Mouse (Mus musculus) C2C12 (cell line): ENCODE data around the gene Lrp4. TPM values are rescaled to one million over a fixed set of nuclear protein-coding genes. Genes with fewer than 3 reads are reported as not detected.
"Not testable (repeated sequence)": the region's sequence is repeated elsewhere in the genome, so short reads cannot be mapped to it uniquely, and the experiment has no call there.

Experiments
- H3K27me3 ChIP-seq: one replicate; pipeline ENCODE4 v1.6.1; 2011; ENCODE audit not compliant: control insufficient read depth, insufficient read depth, insufficient read length
- H3K36me3 ChIP-seq: one replicate; pipeline ENCODE4 v1.6.1; 2011; ENCODE audit not compliant: control insufficient read depth, insufficient read depth
- H3K4me3 ChIP-seq: one replicate; pipeline ENCODE4 v1.5.1; 2011; ENCODE audit warnings: mild to moderate bottlenecking, control low read depth; ENCODE audit not compliant: poor library complexity, insufficient read depth, severe bottlenecking
- H3K79me2 ChIP-seq: one replicate; pipeline ENCODE4 v1.6.1; 2011; ENCODE audit not compliant: control insufficient read depth, insufficient read depth
- H3K79me3 ChIP-seq: one replicate; pipeline ENCODE4 v1.6.1; 2011; ENCODE audit warnings: low read depth, control low read depth
- H3ac ChIP-seq: one replicate; pipeline ENCODE3; 2011; ENCODE audit warnings: low read depth; ENCODE audit not compliant: control insufficient read depth, insufficient read length
- CEBPB ChIP-seq: IDR thresholded peaks from one replicate; pipeline ENCODE4 v1.6.1; 2011; ENCODE audit warnings: low read depth, mild to moderate bottlenecking, control low read depth, moderate library complexity
- CTCF ChIP-seq: IDR thresholded peaks from one replicate; pipeline ENCODE4 v1.5.1; 2011; ENCODE audit not compliant: control insufficient read depth, insufficient read depth, insufficient read length
- FOSL1 ChIP-seq: IDR thresholded peaks from one replicate; pipeline ENCODE4 v1.8.0; 2011; ENCODE audit warnings: mild to moderate bottlenecking, low read length; ENCODE audit not compliant: poor library complexity, insufficient read depth, severe bottlenecking
- MAX ChIP-seq: IDR thresholded peaks from one replicate; pipeline ENCODE4 v1.6.1; 2011; ENCODE audit warnings: mild to moderate bottlenecking, control low read depth
- MYOD1 ChIP-seq: IDR thresholded peaks from one replicate; pipeline ENCODE4 v1.6.1; 2011; ENCODE audit warnings: low read depth; ENCODE audit not compliant: control insufficient read depth, insufficient read length
- MYOG ChIP-seq: IDR thresholded peaks from one replicate; pipeline ENCODE4 v1.6.1; 2011; ENCODE audit not compliant: control insufficient read depth, insufficient read length; ENCODE audit errors: extremely low read depth
- USF1 ChIP-seq: IDR thresholded peaks from one replicate; pipeline ENCODE4 v1.6.1; 2011; ENCODE audit warnings: low read depth, mild to moderate bottlenecking, control low read depth, moderate library complexity
- polyA plus RNA-seq: library from polyadenylated mRNA; unstranded; fragments of >200 nt; fragmentation: generic; extraction: Trizol; gene quantifications from one replicate; pipeline ENCODE4 v1.2.1, GENCODE M21; 2012; ENCODE audit warnings: missing spikeins

Gene Lrp4
- polyA plus RNA-seq, 1 experiment, result 5.6 TPM

- Histone ChIP-seq H3ac (no peak overlapping the region), H3K36me3 (peaks cover 7% of the 10 kb centered on the region), H3K4me3 (no peak overlapping the region), H3K79me3 (no peaks in the 10 kb centered on the region), H3K79me2 (no peaks in the 10 kb centered on the region), H3K27me3 (no peaks in the 10 kb centered on the region)
- TF ChIP-seq CTCF, result no peak
- TF ChIP-seq MYOG, result no peak
- no peak for TF ChIP-seq MYOD1
- TF ChIP-seq CEBPB, result no peak
- TF ChIP-seq USF1, result no peak
- no peak for TF ChIP-seq MAX
- no peak for TF ChIP-seq FOSL1
These were observed 18.9 kb downstream of the Lrp4 start for GRCm38 (mm10) chr2:91476251-91476661.

GRCm38 (mm10) chr2:91476841-91477240, 19.5 kb downstream of the Lrp4 start:
- no peak overlapping the region for H3ac ChIP-seq
- no peaks in the 10 kb centered on the region for H3K79me3 ChIP-seq
- no peaks in the 10 kb centered on the region for H3K27me3 ChIP-seq
- H3K79me2 ChIP-seq, result no peaks in the 10 kb centered on the region
- TF ChIP-seq FOSL1, result no peak
- no peak for TF ChIP-seq MAX
- no peak for TF ChIP-seq MYOD1
- TF ChIP-seq CTCF, result no peak
- no peak for TF ChIP-seq MYOG
- no peak for TF ChIP-seq USF1
- TF ChIP-seq CEBPB, result no peak
- no peak overlapping the region for H3K4me3 ChIP-seq
- peaks cover 7% of the 10 kb centered on the region for H3K36me3 ChIP-seq

GRCm38 (mm10) chr2:91480399-91480801, 23.1 kb downstream of the Lrp4 start:
- H3K27me3 ChIP-seq, result no peaks in the 10 kb centered on the region
- TF ChIP-seq MAX, result no peak
- TF ChIP-seq MYOD1, result no peak
- TF ChIP-seq FOSL1, result no peak
- TF ChIP-seq USF1, result no peak
- TF ChIP-seq CEBPB, result no peak
- no peak for TF ChIP-seq CTCF
- TF ChIP-seq MYOG, result no peak
- no peaks in the 10 kb centered on the region for H3K79me3 ChIP-seq
- H3K4me3 ChIP-seq, result no peak overlapping the region
- H3ac ChIP-seq, result no peak overlapping the region
- H3K36me3 ChIP-seq, result peaks cover 7% of the 10 kb centered on the region
- H3K79me2 ChIP-seq, result no peaks in the 10 kb centered on the region

- Histone ChIP-seq H3ac (no peak overlapping the region), H3K79me3 (no peaks in the 10 kb centered on the region), H3K79me2 (no peaks in the 10 kb centered on the region), H3K4me3 (no peak overlapping the region), H3K27me3 (no peaks in the 10 kb centered on the region), H3K36me3 (peaks cover 7% of the 10 kb centered on the region)
- TF ChIP-seq USF1 (no peak), CTCF (peak; percentile 46)
These were observed 23.6 kb downstream of the Lrp4 start for GRCm38 (mm10) chr2:91480805-91481514.

- no peaks in the 10 kb centered on the region for H3K79me3 ChIP-seq
- H3K27me3 ChIP-seq, result no peaks in the 10 kb centered on the region
- H3K36me3 ChIP-seq, result no peaks in the 10 kb centered on the region
- H3ac ChIP-seq, result no peak overlapping the region
- no peaks in the 10 kb centered on the region for H3K79me2 ChIP-seq
- H3K4me3 ChIP-seq, result no peak overlapping the region
- TF ChIP-seq USF1 (no peak), MYOD1 (no peak), MAX (no peak), MYOG (no peak), CEBPB (no peak), CTCF (no peak), FOSL1 (no peak)
These were observed 27.4 kb downstream of the Lrp4 start for GRCm38 (mm10) chr2:91484698-91485097.

GRCm38 (mm10) chr2:91485256-91485655, 27.9 kb downstream of the Lrp4 start:
- TF ChIP-seq CEBPB (no peak), CTCF (no peak), FOSL1 (no peak), MYOD1 (no peak), MYOG (no peak), USF1 (no peak), MAX (no peak)
- no peak overlapping the region for H3ac ChIP-seq
- no peaks in the 10 kb centered on the region for H3K79me2 ChIP-seq
- H3K79me3 ChIP-seq, result no peaks in the 10 kb centered on the region
- no peak overlapping the region for H3K4me3 ChIP-seq
- H3K36me3 ChIP-seq, result no peaks in the 10 kb centered on the region
- no peaks in the 10 kb centered on the region for H3K27me3 ChIP-seq

- not testable (repeated sequence) for H3ac ChIP-seq, H3K36me3 ChIP-seq, H3K79me2 ChIP-seq, H3K27me3 ChIP-seq, H3K79me3 ChIP-seq, H3K4me3 ChIP-seq
These were observed 30.0 kb downstream of the Lrp4 start for GRCm38 (mm10) chr2:91487295-91487694.
